Mouse (Mus musculus) activated CD4-positive, CD25-positive, alpha-beta regulatory T cell, adult 4 months (primary cell): Measurements from ENCODE around the gene Ilf3. TPM values are rescaled to one million over a fixed set of nuclear protein-coding genes. Genes with fewer than 3 reads are reported as not detected.
A peak's percentile ranks its signal among the peaks of the same experiment; 100 is the strongest.

Source experiments
- ATAC-seq: one replicate; pipeline ENCODE4 v1.8.0; 2017
- polyA plus RNA-seq, 2 experiments: library from polyadenylated mRNA; unstranded; fragments of 100-300 nt; shearing (Covaris generic); gene quantifications; one replicate each; pipeline ENCODE4 v1.2.1; 2017

The Ilf3 gene
- polyA plus RNA-seq, 2 experiments from 2014 or later: 96.0 to 122 TPM

- ATAC-seq: no peak
Observed at GRCm38 (mm10) chr9:21346627-21347365, 20.9 kb upstream of the Ilf3 start.

- ATAC-seq: no peak
Observed at GRCm38 (mm10) chr9:21348152-21348551, 19.5 kb upstream of the Ilf3 start.

- no peak for ATAC-seq
Observed at GRCm38 (mm10) chr9:21351178-21351577, 16.5 kb upstream of the Ilf3 start.

- no peak for ATAC-seq
Observed at GRCm38 (mm10) chr9:21351702-21352377, 15.8 kb upstream of the Ilf3 start.

GRCm38 (mm10) chr9:21352463-21353372, 15.0 kb upstream of the Ilf3 start:
- ATAC-seq: no peak

GRCm38 (mm10) chr9:21353373-21353686, 14.3 kb upstream of the Ilf3 start:
- ATAC-seq: no peak

- ATAC-seq: no peak
Observed at GRCm38 (mm10) chr9:21354796-21355195, 12.9 kb upstream of the Ilf3 start.

GRCm38 (mm10) chr9:21356981-21357718, 10.5 kb upstream of the Ilf3 start:
- peak; percentile 61 for ATAC-seq

GRCm38 (mm10) chr9:21366541-21367220, 990 bp upstream of the Ilf3 start:
- ATAC-seq: no peak

GRCm38 (mm10) chr9:21368131-21368584, 487 bp downstream of the Ilf3 start:
- ATAC-seq: peak; percentile 4

GRCm38 (mm10) chr9:21369080-21369479, 1.4 kb downstream of the Ilf3 start:
- no peak for ATAC-seq

GRCm38 (mm10) chr9:21370876-21371275, 3.2 kb downstream of the Ilf3 start:
- ATAC-seq: no peak

GRCm38 (mm10) chr9:21372508-21372907, 4.8 kb downstream of the Ilf3 start:
- ATAC-seq: no peak

GRCm38 (mm10) chr9:21379195-21379594, 11.5 kb downstream of the Ilf3 start:
- ATAC-seq: peak; percentile 32

GRCm38 (mm10) chr9:21380868-21381267, 13.2 kb downstream of the Ilf3 start:
- ATAC-seq: no peak

GRCm38 (mm10) chr9:21383966-21384365, 16.3 kb downstream of the Ilf3 start:
- no peak for ATAC-seq

- ATAC-seq: no peak
Observed at GRCm38 (mm10) chr9:21392646-21393175, 25.0 kb downstream of the Ilf3 start.

GRCm38 (mm10) chr9:21395692-21396091, 28.0 kb downstream of the Ilf3 start:
- no peak for ATAC-seq

GRCm38 (mm10) chr9:21397170-21397569, 29.5 kb downstream of the Ilf3 start:
- ATAC-seq: no peak

- ATAC-seq: no peak
Observed at GRCm38 (mm10) chr9:21401042-21401441, 33.4 kb downstream of the Ilf3 start.

- no peak for ATAC-seq
Observed at GRCm38 (mm10) chr9:21402764-21403253, 35.1 kb downstream of the Ilf3 start.
